Mouse (Mus musculus) megakaryocyte-erythroid progenitor cell, adult 5-6 weeks (primary cell): ENCODE data around the gene Tecpr1. TPM values are rescaled to one million over a fixed set of nuclear protein-coding genes. Genes with fewer than 3 reads are reported as not detected.
A peak's percentile ranks its signal among the peaks of the same experiment; 100 is the strongest.

Experiments
- ATAC-seq: replicated peaks from 2 replicates; pipeline ENCODE4 v1.8.0; 2016; ENCODE audit warnings: mild to moderate bottlenecking, inconsistent platforms; ENCODE audit not compliant: severe bottlenecking, poor library complexity, low FRiP score, low TSS enrichment
- total RNA-seq, 2 experiments: library from RNA; stranded (forward) in 1 of 2; stranded (reverse) in 1 of 2; fragments of 200-1000, 215-1000 nt in 1 of 2; fragments of >200 nt in 1 of 2; fragmentation: Nextera tagmentation in 1 of 2; gene quantifications; 2 replicates each; pipeline ENCODE4 v1.2.3; 2014 to 2017

The Tecpr1 gene
- total RNA-seq, 2 experiments from 2014 or later: 1.7 to 3.8 TPM

DNA sequence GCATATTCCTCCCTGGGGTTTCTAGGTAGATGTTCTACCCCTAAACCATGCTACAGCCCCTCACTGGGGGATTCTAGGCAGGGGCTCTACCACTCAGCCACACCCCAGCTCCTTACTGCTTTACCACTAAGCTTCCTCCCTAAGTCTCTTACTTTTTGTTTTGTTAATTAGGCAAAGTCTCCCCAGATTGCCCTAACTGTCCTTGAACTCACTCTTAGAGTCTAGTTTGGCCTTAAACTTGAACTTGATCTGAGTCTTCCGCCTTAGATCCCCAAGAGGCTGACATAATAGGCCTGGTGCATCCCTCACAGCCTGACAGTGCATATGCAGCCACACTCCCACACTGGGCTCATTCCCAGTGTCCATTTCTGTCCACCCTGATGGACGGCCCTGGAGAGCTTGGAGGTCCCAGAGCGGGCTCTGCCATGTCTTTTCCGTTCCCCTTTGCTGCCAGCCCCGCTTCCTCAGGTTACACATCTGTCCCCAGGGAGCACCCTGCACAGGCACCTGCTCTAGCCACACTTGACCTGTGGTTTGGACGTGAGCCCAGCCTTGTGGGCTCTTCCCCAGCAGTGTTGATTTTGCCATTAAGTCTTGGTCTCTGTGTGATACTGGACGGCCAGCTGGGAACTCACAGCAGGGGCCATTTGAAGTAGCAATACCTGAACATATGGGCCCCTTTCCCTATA, 39.6 kb downstream of the Tecpr1 start:
- peak; percentile 45 for ATAC-seq

DNA sequence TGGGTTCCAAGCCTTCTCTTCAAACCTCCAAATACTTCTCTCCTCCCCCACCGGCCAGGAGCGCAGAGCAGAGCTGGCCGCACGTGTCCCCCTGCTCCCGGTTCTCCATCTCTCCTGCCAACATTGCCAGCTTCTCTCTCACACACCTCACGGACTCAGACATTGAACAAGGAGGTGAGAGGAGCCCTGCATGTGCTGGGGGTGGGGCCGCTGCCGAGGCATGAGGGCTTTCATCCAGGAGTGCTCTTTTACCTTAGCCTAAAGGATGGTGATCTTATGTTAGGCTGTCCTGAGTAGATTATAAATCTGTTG, 40.2 kb downstream of the Tecpr1 start:
- no peak for ATAC-seq

DNA sequence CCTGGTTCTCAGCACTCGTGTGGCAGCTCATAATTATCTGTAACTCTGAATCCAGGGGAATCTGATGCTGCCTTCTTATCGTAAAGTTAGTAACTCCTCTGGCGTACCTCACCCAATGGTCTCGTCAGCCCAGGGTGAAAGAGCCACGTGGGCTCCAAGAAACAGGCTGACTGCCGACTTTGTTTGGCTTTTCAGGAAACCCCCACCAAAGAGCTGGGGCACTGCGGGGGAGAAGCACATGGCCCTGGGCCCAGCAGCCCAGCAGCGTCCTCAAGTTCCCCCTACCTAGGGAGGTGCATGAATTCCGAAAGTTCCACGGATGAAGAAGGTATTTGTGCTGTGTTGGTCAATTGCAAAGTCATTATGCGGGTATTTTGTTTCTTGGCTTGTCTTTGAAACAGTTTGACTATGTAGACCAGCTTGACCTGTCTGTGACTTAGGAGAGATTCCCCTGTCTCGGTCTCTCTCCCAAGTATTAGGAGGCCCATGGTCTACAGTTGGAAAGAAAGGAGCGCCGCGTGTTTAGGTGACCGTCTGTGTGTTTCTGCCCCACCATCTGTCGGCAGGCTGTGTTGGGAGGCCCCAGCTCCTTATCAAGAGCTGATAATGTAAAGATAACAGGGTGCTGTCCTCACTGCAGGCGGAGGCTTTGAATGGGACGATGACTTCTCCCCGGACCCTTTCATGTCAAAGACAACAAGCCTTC, 40.7 kb downstream of the Tecpr1 start:
- ATAC-seq: peak; percentile 16; the same call in 1 of the 2 replicates

DNA sequence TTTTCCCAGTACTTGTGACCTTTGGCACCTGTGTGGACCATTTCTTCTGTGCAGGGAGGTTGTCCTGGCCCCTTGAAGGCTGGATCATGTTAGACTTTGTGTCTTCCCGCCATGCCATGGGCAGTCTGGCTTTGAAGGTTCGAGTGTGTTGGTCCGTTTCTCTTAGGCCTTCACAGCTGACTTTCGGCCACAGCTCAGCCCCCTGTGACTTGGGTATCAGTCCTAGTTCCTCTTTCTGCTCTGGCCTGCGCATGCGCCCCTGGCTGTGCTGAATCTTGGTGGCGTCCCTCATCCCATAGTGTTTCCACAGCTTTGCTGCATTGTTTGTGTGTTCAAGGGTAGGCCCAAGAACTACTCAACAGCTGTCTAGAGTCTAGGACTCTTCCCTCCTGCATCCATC, 42.2 kb downstream of the Tecpr1 start:
- no peak for ATAC-seq

DNA sequence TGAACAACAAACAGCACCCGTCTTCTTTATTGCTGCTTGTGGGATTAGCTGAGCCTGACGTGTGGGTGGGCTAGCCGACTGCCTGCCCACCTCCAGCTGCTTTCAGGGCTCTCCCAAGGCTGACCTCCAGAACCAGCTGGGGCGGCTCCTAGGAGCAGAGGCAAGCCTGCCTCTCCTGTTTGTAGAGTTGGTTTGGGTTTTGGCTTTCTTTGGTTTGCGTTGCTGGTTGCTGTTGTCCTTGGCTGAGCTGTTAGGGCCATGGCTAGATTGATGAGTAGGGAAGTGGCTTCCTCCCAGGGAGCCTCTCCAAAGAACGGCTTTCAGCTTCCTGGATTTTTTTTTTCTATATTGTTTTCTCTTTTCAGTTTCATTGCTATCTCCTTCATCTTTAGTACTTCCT, 45.2 kb downstream of the Tecpr1 start:
- no peak for ATAC-seq

DNA sequence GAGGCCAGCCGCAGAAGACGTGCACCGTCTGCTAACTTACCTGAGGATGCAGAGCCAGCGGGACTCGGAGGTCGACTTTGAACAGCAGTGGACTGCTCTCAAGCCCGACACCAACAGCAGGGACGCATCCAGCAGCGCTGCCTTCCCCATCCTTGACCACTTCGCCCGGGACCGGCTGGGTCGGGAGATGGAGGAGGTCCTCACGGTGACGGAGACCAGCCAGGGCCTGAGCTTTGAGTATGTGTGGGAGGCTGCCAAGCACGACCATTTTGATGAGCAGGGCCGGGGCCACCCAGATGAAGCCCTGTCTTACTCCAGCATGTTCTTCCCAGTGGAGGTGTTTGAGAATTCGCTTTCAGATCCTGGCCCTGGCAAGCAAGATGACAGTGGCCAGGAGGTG, 49.8 kb downstream of the Tecpr1 start:
- no peak for ATAC-seq

DNA sequence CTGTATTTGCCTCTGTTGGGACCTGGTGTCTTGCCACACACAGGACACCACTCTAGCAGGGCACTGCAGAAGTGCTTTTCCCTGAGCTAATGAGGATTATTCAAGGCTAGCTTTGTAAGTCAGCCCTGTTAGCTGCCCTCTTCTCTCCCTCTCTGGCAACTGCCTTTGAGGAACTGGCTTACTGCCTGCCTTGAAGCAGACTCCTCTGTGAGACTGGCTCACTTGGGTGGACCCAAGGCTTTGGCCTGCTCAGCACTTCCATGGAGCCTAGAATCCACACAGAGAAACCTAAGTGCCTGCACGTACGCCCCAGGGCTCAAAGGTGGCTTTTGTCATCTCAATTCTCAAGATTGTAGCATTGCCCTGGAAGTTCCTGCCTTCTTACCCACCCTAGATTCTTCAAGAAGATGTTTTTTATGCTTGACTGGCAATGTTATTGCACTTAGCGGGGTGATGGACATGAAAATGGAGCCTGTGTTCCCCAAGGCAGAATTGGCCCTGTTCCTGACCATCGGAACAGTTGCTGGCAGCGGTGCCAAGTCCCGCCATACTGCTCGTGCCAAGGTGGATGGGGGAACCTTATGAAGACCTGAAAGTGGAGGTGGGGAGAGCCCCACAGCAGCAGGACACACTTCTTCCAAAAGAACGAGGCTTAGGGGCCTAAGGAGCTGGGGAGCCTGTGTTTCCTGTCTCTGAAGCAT, 54.0 kb downstream of the Tecpr1 start:
- no peak for ATAC-seq

DNA sequence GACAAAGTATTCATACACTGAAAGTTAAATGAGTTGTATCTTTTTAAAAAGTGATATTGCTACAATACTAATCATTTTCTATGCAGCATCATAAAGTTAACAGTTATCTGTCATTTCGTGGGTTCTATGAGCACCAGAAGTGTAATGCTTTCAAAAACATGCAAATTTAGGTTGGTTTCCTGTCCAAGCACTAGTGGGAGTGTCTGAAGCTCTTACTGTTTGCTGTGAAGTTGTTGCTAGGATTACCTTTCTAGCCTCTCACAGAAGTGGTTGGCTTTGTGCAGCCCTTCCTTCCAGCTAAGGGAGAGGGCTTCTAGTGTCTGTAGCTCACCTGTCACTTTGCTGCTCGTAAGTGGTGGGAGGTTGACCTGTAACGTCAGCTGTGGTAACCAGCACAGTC, 57.7 kb downstream of the Tecpr1 start:
- no peak for ATAC-seq

DNA sequence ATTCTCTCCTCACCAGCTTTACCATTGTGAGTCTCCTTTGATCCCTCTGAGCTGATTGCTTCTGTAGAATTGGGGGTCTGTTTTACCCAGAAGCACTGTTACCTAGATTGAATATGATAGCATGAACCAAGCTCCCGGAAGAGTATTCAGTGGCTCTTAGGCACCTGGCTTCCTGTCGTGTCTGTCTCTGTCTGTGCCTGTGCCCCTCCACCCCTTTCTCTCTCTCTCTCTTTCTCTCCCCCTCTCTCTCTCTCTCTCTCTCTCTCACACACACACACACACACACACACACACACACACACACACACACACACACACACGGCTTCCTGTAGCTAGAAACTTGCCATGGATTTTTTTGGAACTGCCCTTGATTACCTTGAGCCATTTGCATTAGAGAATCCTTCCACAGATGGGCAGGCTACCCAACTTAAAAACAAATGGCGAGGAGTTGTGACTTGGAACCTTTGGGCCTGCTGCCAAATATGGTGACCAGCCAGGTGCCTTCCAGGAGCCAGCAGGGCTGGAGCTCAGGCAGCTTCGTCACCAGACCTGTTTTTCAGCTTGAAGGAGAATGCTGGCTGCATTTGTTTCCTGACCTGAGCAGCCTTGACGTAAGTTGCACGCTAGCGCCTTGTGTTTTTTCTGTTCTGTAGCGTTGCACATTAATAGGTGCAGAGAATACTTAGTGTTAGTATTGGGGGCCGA, 60.5 kb downstream of the Tecpr1 start:
- ATAC-seq: no peak

DNA sequence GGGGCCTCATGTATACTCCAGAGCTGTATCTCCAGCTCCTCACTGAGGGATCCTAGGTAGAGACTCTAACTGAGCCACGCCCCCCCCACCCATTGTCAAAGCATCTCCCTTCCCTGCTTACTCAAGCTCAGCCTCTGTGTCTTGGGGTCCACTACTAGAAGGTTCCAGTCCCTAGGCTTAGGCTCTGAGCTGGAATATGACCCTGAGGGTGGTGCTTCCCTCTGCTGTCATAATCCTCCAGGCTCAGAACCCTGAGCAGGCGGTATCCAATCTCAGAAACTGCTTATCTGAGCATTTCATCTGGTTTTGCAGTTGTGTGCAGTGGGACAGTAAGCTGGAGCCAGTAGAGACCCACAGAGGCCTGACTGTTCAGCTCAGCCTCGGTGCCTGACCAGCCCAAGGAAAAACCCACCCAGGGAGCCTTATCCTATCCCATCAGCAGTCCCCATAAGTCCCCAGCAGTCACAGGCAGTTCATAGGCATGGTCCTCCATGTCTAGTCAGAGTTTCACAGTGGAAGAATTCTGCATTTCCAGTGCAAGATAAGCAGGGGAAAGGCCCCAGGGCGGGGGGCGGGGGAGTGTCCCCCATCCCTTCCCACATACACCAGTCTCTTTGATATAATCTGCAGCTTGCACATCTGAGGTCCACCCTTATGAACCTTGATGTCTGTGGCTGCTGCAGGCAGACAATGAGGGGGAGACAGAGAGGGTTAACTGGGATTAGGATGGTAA, 61.2 kb downstream of the Tecpr1 start:
- peak; percentile 62 for ATAC-seq

DNA sequence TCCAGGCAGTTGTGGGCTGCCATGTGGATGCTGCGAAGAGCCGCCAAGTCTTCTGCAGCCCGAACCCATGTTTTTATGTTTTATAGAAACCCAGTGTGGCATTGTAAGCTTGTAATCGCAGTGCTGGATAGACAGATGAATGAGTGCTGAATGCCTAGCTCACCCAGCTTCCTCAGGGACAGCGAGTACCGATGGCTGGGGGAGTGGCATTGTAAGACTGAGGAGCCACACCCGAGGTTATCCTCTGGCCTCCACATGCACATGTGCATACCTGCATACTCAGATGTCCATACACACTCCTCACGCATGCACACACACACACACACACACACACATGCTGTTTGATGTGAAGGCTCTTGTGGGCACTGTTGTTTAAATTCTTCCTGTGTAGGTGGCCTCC, 64.3 kb downstream of the Tecpr1 start:
- ATAC-seq: no peak

DNA sequence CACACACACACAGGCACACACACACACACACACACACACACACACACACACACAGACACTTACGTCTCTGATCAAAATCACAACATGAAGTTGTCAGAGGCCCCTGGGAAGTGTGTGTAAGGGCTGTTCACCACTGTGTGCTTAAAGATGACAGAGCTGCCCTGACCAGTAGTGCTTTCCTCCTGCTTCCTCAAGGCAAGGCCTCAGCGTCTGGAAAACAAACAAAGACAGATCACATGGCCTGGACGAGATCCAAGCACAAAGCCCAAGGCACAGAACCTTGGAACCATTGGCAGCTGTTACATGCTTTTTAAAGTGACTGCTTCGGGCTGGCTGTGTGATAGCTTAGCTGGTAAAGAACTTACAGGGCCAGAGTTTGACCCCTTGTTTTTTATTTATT, 64.8 kb downstream of the Tecpr1 start:
- ATAC-seq: no peak

DNA sequence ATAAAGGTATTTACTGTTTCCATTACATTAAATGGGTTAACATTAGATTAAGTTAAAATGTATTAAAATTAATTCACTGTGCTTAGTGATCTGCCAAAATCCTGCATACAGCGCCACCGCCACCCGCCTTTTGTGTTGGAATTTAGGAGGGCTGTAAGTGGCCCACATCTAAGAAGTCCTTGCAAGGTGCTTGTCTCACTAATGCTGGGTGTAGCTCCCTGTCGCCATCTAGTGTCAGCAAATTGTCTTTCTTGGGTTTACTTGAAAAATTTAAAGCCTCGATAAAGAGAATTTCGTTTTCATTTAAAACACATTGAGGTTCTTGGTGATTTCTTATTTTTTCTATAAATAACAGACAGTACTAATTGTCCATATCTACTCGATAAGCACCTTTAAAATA, 68.9 kb downstream of the Tecpr1 start:
- ATAC-seq: peak; percentile 63; the same call in 1 of the 2 replicates

DNA sequence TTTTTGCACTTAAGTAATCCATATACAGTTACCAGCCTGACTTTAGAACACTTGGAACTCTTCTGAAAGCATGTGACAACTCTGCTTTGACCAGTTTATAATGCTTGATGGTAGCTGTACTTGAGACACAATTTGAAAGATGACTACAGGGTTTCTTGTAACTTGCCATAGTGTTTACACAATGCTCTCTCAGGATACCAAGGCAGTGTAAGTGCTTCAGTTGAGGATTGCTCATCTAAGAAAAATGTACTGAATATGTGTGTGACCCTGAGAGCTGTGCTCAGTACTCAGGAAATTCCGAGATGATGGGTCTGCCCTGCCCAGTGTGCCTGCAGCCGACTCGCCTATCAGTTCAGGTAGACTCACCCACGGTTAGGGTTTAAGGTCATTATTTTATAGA, 72.1 kb downstream of the Tecpr1 start:
- no peak for ATAC-seq

DNA sequence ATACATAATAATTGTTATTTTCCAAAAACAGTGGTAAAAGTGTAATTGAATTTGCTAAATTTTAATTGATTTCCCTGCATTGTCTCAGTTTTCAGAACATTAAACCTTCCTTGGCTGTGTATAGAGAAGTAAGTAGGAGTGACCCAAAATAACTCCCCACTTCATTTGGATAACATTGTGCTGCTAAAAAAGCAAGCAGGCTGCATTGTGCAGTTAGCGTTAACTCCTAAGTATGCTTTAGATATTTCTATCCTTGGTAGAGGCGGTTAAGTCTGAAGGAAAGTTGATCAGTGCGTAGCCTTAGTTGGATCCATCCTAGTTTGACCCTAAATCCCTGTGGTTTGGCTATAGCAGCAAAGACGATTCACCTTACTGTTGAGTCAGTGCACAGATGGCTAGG, 73.9 kb downstream of the Tecpr1 start:
- ATAC-seq: no peak

DNA sequence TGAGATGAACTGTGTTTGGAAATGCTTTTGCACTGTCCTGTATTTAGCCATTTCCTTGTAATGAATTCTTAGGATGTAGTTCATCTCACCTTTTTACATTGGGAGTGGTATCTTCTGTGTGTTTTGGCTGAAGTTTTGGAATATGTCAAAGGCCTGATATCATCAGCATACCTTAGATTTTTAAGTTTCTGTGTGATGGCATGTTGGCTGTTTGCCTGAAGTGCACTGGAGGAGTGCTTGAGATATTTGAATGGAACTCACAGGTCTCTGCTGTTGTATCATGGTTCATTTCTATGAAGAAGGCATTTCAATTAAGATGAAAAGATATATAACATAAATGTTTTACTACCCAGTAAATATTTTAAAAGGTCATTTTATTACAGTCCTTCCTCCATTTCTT, 76.5 kb downstream of the Tecpr1 start:
- no peak for ATAC-seq
